In the genomic region with DNA sequence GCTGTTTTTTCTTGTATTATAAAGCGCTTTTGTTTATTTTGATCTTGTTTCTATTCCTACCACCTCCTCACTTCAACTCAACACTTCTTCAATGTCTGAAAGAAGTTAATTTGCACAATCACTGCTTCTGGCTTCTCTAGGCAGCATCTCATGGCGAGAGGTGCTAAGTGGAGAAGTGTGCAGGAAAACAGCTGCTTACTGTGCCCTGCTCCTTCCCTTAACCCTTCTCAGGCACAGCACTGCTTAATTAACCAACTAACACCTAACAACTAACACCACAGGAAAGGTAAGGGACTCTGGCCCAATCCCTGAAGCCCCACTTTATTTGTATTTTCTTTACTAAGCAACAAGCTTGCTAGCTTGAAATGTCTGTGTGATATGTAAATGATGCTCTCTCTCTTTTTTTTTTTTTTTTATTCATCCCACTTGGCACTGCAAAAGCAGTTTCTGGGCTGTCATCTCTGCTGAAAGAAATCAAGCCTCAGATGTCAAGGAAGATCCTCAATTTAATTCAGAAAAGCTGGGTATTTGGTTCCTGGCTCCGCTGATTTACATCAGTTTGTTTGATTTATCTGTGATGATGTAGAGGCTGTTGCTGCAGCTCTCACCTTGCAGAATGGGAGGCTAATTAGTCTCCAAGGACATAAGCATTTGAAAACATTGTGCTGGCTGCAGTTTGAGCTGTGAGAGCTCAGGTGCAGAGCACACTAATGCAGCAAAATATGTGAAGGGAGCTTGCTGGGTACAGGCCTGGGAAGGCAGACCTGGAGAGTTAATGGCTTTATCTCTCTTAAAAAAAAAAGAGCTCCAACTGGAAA, we compare ENCODE assay signal across 16 mouse cellular contexts.
DNase-seq lines count a peak whose midpoint lies in the region; ATAC-seq and TF ChIP-seq lines count a peak whose summit lies in the region.
"Had no signal": no experiment of that assay in that cellular context is flagged by ENCODE, and none has a peak within 500 bp of the region (broad histone marks: within the 10 kb centered on the region; RNA-seq: fewer than 3 reads in every experiment).

No protein-coding gene starts in this region.

- no peak overlapping the region for H3K4me3 ChIP-seq in forebrain, postnatal 0 days (ENCODE audit: low read depth, low read length)
- H3K4me3 ChIP-seq in midbrain, embryonic 16.5 days (ENCODE audit: low read depth, low read length) = no peak overlapping the region
- H3K4me3 ChIP-seq in intestine, embryonic 15.5 days (replicated peaks) = no peak overlapping the region
- H3K4me3 ChIP-seq: gastrocnemius, adult 2 months; heart, adult 2 months had no signal

- H3K9me3 ChIP-seq in forebrain, postnatal 0 days (ENCODE audit: low read length) = no peaks in the 10 kb centered on the region
- no peaks in the 10 kb centered on the region for H3K9me3 ChIP-seq in midbrain, embryonic 16.5 days (replicated peaks; ENCODE audit: control insufficient read depth, low read length, poor library complexity, severe bottlenecking)
- no peaks in the 10 kb centered on the region for H3K9me3 ChIP-seq in intestine, embryonic 15.5 days

- H3K36me3 ChIP-seq in forebrain, postnatal 0 days (ENCODE audit: insufficient read depth) = no peaks in the 10 kb centered on the region
- H3K36me3 ChIP-seq in midbrain, embryonic 16.5 days (ENCODE audit: control insufficient read depth, insufficient read depth, low read length) = no peaks in the 10 kb centered on the region
- no peaks in the 10 kb centered on the region for H3K36me3 ChIP-seq in intestine, embryonic 15.5 days

- peaks cover 11% of the 10 kb centered on the region; the same call in 1 of the 2 replicates for H3K4me1 ChIP-seq in forebrain, postnatal 0 days (ENCODE audit: insufficient read depth)
- peaks cover 5% of the 10 kb centered on the region for H3K4me1 ChIP-seq in midbrain, embryonic 16.5 days (ENCODE audit: control insufficient read depth, insufficient read depth, low read length)
- no peaks in the 10 kb centered on the region for H3K4me1 ChIP-seq in intestine, embryonic 15.5 days (replicated peaks)

- 35% methylated on average over 3 of the region's 3 CpGs for WGBS in forebrain, postnatal 0 days
- WGBS in midbrain, embryonic 16.5 days = 36% methylated on average over 3 of the region's 3 CpGs
- 47% methylated on average over 3 of the region's 3 CpGs for WGBS in intestine, embryonic 15.5 days

- no peak overlapping the region for H3K9ac ChIP-seq in forebrain, postnatal 0 days
- H3K9ac ChIP-seq in midbrain, embryonic 16.5 days (ENCODE audit: low read depth, low read length) = no peak overlapping the region
- H3K9ac ChIP-seq in intestine, embryonic 15.5 days = no peak overlapping the region
- H3K9ac ChIP-seq: lung, embryonic 14.5 days had no signal

- peak overlapping the region; percentile 64 for H3K27ac ChIP-seq in forebrain, postnatal 0 days (ENCODE audit: low read depth, low read length)
- peak overlapping the region; percentile 74 for H3K27ac ChIP-seq in midbrain, embryonic 16.5 days (ENCODE audit: low read length)
- no peak overlapping the region for H3K27ac ChIP-seq in intestine, embryonic 15.5 days
- H3K27ac ChIP-seq: gastrocnemius, adult 2 months; heart, adult 2 months; stomach, postnatal 0 days had no signal

- no peaks in the 10 kb centered on the region for H3K27me3 ChIP-seq in forebrain, postnatal 0 days (ENCODE audit: insufficient read depth, low read length)
- no peaks in the 10 kb centered on the region for H3K27me3 ChIP-seq in midbrain, embryonic 16.5 days (ENCODE audit: control insufficient read depth, insufficient read depth, low read depth, low read length)
- no peaks in the 10 kb centered on the region for H3K27me3 ChIP-seq in intestine, embryonic 15.5 days (replicated peaks)

- H3K4me2 ChIP-seq in forebrain, postnatal 0 days (ENCODE audit: low read depth) = no peak overlapping the region
- no peak overlapping the region for H3K4me2 ChIP-seq in midbrain, embryonic 16.5 days (ENCODE audit: low read length)
- no peak overlapping the region for H3K4me2 ChIP-seq in intestine, embryonic 15.5 days (replicated peaks)
- H3K4me2 ChIP-seq: lung, embryonic 14.5 days had no signal

- ATAC-seq in forebrain, postnatal 0 days = peak; percentile 80
- ATAC-seq in midbrain, embryonic 16.5 days = peak; percentile 94
- ATAC-seq in intestine, embryonic 15.5 days = no peak
- ATAC-seq: intestine, postnatal 0 days had no signal

- DNase-seq in frontal cortex, postnatal 36 days (ENCODE audit: low spot score in 2 of 2) = peak; percentile 1 to 2
- no peak for DNase-seq in frontal cortex, postnatal 10 days (ENCODE audit: low spot score in 2 of 2)
- peak; percentile 42 for DNase-seq in brain, embryonic 18.5 days (ENCODE audit: low read depth, low spot score)
- peak; percentile 61 for DNase-seq in forebrain, postnatal 0 days
- no peak for DNase-seq in heart, adult 9 months (ENCODE audit: low spot score in 2 of 2)
- DNase-seq in gastrocnemius, postnatal 14 days = no peak
- DNase-seq: cerebellum, adult 11 months; gastrocnemius, adult 2 months; heart, adult 2 months; heart, postnatal 10 days; kidney, postnatal 10 days; lung, embryonic 14.5 days had no signal

- intact Hi-C loops in gastrocnemius, postnatal 14 days (cut with DNase I; ENCODE audit: low total_unique reads) = no loop called here

- no peak for TF ChIP-seq CTCF in forebrain, postnatal 0 days (IDR thresholded peaks at IDR 0.05; ENCODE audit: low read depth)

Comparison
In these comparisons a context has a peak if more than half of its experiments do, and no peak if none do; other contexts are left out.
1. DNase-seq: peak in frontal cortex, postnatal 36 days (2 of 2), brain, embryonic 18.5 days (single experiment) and forebrain, postnatal 0 days (single experiment); none in frontal cortex, postnatal 10 days (0 of 2), heart, adult 9 months (0 of 2) and gastrocnemius, postnatal 14 days (single experiment).